Mouse (Mus musculus): ENCODE measurements around the gene Cnih2. TPM values are rescaled to one million over a fixed set of nuclear protein-coding genes. Genes with fewer than 3 reads are reported as not detected.

The Cnih2 gene
- polyA plus RNA-seq, 1 experiment from 2014 or later = 0.70 TPM

- TF ChIP-seq EP300 (IDR thresholded peaks at IDR 0.05) = no peak
- TF ChIP-seq CTCF (IDR thresholded peaks at IDR 0.05) = no peak
- Histone ChIP-seq H3K9ac (replicated peaks; ENCODE audit: low read depth) (no peak overlapping the region), H3K4me2 (replicated peaks; ENCODE audit: low read depth, low read length) (no peak overlapping the region), H3K36me3 (ENCODE audit: insufficient read depth, low read length) (no peaks in the 10 kb centered on the region), H3K4me3 (ENCODE audit: low read depth, low read length) (no peak overlapping the region), H3K27ac (ENCODE audit: low read length) (no peak overlapping the region), H3K4me1 (ENCODE audit: insufficient read depth, low read depth, low read length) (no peaks in the 10 kb centered on the region), H3K27me3 (replicated peaks; ENCODE audit: insufficient read depth, low read length) (peaks cover 48% of the 10 kb centered on the region), H3K9me3 (ENCODE audit: low read length) (no peaks in the 10 kb centered on the region)
- ATAC-seq (no peak), DNase-seq (ENCODE audit: low spot score) (no peak)
- 60% methylated on average over 24 of the region's 24 CpGs for WGBS
Measured at GRCm38 (mm10) chr19:5082596-5082995, 15.7 kb downstream of the Cnih2 start.

- no peak for TF ChIP-seq CTCF (IDR thresholded peaks at IDR 0.05)
- TF ChIP-seq EP300 (IDR thresholded peaks at IDR 0.05) = no peak
- H3K4me2 ChIP-seq (replicated peaks; ENCODE audit: low read depth, low read length) = no peak overlapping the region
- peaks cover 48% of the 10 kb centered on the region for H3K27me3 ChIP-seq (replicated peaks; ENCODE audit: insufficient read depth, low read length)
- 59% methylated on average over 15 of the region's 18 CpGs for WGBS
- H3K4me1 ChIP-seq (ENCODE audit: insufficient read depth, low read depth, low read length) = no peaks in the 10 kb centered on the region
- ATAC-seq (no peak), DNase-seq (ENCODE audit: low spot score) (no peak)
- no peak overlapping the region for H3K4me3 ChIP-seq (ENCODE audit: low read depth, low read length)
- H3K36me3 ChIP-seq (ENCODE audit: insufficient read depth, low read length) = no peaks in the 10 kb centered on the region
- no peak overlapping the region for H3K9ac ChIP-seq (replicated peaks; ENCODE audit: low read depth)
- no peaks in the 10 kb centered on the region for H3K9me3 ChIP-seq (ENCODE audit: low read length)
- no peak overlapping the region for H3K27ac ChIP-seq (ENCODE audit: low read length)
Measured at GRCm38 (mm10) chr19:5082005-5082404, 16.3 kb downstream of the Cnih2 start.

GRCm38 (mm10) chr19:5079279-5079678 lies 19.0 kb downstream of the Cnih2 start:
- H3K9ac ChIP-seq (replicated peaks; ENCODE audit: low read depth) = no peak overlapping the region
- 87% methylated on average over 1 of the region's 1 CpGs for WGBS

GRCm38 (mm10) chr19:5073518-5073917 lies 24.8 kb downstream of the Cnih2 start:
- Histone ChIP-seq H3K4me1 (ENCODE audit: insufficient read depth, low read depth, low read length) (peaks cover under 1% of the 10 kb centered on the region; the same call in 1 of the 2 replicates), H3K4me3 (ENCODE audit: low read depth, low read length) (no peak overlapping the region), H3K27ac (ENCODE audit: low read length) (no peak overlapping the region), H3K9ac (replicated peaks; ENCODE audit: low read depth) (no peak overlapping the region), H3K9me3 (ENCODE audit: low read length) (no peaks in the 10 kb centered on the region), H3K4me2 (replicated peaks; ENCODE audit: low read depth, low read length) (no peak overlapping the region; the same call in 1 of the 2 replicates), H3K27me3 (replicated peaks; ENCODE audit: insufficient read depth, low read length) (0 out of 2 replicates have a peak, but pooled peaks cover 8% of the 10 kb centered on the region), H3K36me3 (ENCODE audit: insufficient read depth, low read length) (no peaks in the 10 kb centered on the region)
- 23% methylated on average over 5 of the region's 5 CpGs for WGBS
- TF ChIP-seq CTCF (IDR thresholded peaks at IDR 0.05) (no peak), EP300 (IDR thresholded peaks at IDR 0.05) (0 out of 2 replicates have a peak, but pooled peaks have one; percentile 20)
- no peak for ATAC-seq
- no peak for DNase-seq (ENCODE audit: low spot score)

More at GRCm38 (mm10) chr19:5079279-5079678, 19.0 kb downstream of the Cnih2 start:
- H3K27ac ChIP-seq (ENCODE audit: low read length) = no peak overlapping the region
- no peak overlapping the region for H3K4me3 ChIP-seq (ENCODE audit: low read depth, low read length)
- H3K4me2 ChIP-seq (replicated peaks; ENCODE audit: low read depth, low read length) = no peak overlapping the region
- TF ChIP-seq CTCF (IDR thresholded peaks at IDR 0.05) (no peak), EP300 (IDR thresholded peaks at IDR 0.05) (no peak)
- ATAC-seq (no peak), DNase-seq (ENCODE audit: low spot score) (no peak)
- H3K36me3 ChIP-seq (ENCODE audit: insufficient read depth, low read length) = no peaks in the 10 kb centered on the region
- no peaks in the 10 kb centered on the region for H3K9me3 ChIP-seq (ENCODE audit: low read length)
- H3K4me1 ChIP-seq (ENCODE audit: insufficient read depth, low read depth, low read length) = no peaks in the 10 kb centered on the region
- peaks cover 28% of the 10 kb centered on the region; the same call in 1 of the 2 replicates for H3K27me3 ChIP-seq (replicated peaks; ENCODE audit: insufficient read depth, low read length)

- Histone ChIP-seq H3K27me3 (replicated peaks; ENCODE audit: insufficient read depth, low read length) (0 out of 2 replicates have a peak, but pooled peaks cover 11% of the 10 kb centered on the region), H3K27ac (ENCODE audit: low read length) (no peak overlapping the region), H3K4me2 (replicated peaks; ENCODE audit: low read depth, low read length) (peak overlapping the region; percentile 70), H3K4me1 (ENCODE audit: insufficient read depth, low read depth, low read length) (peaks cover 6% of the 10 kb centered on the region; the same call in 1 of the 2 replicates), H3K9me3 (ENCODE audit: low read length) (no peaks in the 10 kb centered on the region), H3K4me3 (ENCODE audit: low read depth, low read length) (peak overlapping the region; percentile 41), H3K9ac (replicated peaks; ENCODE audit: low read depth) (no peak overlapping the region), H3K36me3 (ENCODE audit: insufficient read depth, low read length) (no peaks in the 10 kb centered on the region)
- WGBS = 1% methylated on average over 15 of the region's 15 CpGs
- TF ChIP-seq EP300 (IDR thresholded peaks at IDR 0.05) (no peak), CTCF (IDR thresholded peaks at IDR 0.05) (peak; percentile 74)
- peak; percentile 47 for ATAC-seq
- DNase-seq (ENCODE audit: low spot score) = peak; percentile 67
Measured at GRCm38 (mm10) chr19:5073028-5073427, 25.3 kb downstream of the Cnih2 start.

GRCm38 (mm10) chr19:5072389-5073019 lies 25.8 kb downstream of the Cnih2 start:
- H3K27ac ChIP-seq (ENCODE audit: low read length) = peak overlapping the region; percentile 11; the same call in 1 of the 2 replicates
- no peaks in the 10 kb centered on the region for H3K36me3 ChIP-seq (ENCODE audit: insufficient read depth, low read length)
- peak; percentile 60 for DNase-seq (ENCODE audit: low spot score)
- 0 out of 2 replicates have a peak, but pooled peaks cover 11% of the 10 kb centered on the region for H3K27me3 ChIP-seq (replicated peaks; ENCODE audit: insufficient read depth, low read length)
- no peaks in the 10 kb centered on the region for H3K9me3 ChIP-seq (ENCODE audit: low read length)
- peak overlapping the region; percentile 70 for H3K4me2 ChIP-seq (replicated peaks; ENCODE audit: low read depth, low read length)
- H3K4me3 ChIP-seq (ENCODE audit: low read depth, low read length) = peak overlapping the region; percentile 41
- peak; percentile 6 for ATAC-seq
- no peak for TF ChIP-seq CTCF (IDR thresholded peaks at IDR 0.05)
- no peak for TF ChIP-seq EP300 (IDR thresholded peaks at IDR 0.05)
- no peak overlapping the region for H3K9ac ChIP-seq (replicated peaks; ENCODE audit: low read depth)
- WGBS = 3% methylated on average over 20 of the region's 20 CpGs
- peaks cover 7% of the 10 kb centered on the region; the same call in 1 of the 2 replicates for H3K4me1 ChIP-seq (ENCODE audit: insufficient read depth, low read depth, low read length)
